Mouse (Mus musculus) adrenal gland, adult (tissue): Measurements from ENCODE around the gene Galnt2.

Experiments
- DNase-seq, 2 experiments: peaks; one replicate each; pipeline ENCODE4 v3.0.0; 2022 to 2023; ENCODE audit warnings: low spot score in 1 of 2; ENCODE audit not compliant: inconsistent age in 2 of 2

The Galnt2 gene

DNA sequence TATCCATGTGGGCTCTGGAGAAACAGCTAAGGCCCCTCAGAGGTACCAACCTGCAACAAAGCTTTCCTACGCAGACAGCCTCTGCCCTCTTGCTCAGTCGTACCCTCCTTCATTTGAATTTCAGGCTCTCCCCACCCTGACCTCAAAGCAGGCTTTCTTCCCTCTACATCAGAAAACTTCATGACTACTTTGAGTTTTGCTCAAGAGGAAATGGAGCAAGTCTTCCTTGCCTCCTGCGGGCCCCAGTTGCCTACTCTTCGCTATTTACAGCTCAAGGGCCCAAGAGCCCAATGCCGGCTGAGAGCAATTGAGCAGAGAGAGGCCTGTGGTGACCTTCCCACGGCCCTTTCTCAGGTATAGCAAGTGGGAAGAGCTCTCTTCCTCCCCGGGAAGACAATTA, 131.4 kb downstream of the Galnt2 start:
- no peak for DNase-seq

DNA sequence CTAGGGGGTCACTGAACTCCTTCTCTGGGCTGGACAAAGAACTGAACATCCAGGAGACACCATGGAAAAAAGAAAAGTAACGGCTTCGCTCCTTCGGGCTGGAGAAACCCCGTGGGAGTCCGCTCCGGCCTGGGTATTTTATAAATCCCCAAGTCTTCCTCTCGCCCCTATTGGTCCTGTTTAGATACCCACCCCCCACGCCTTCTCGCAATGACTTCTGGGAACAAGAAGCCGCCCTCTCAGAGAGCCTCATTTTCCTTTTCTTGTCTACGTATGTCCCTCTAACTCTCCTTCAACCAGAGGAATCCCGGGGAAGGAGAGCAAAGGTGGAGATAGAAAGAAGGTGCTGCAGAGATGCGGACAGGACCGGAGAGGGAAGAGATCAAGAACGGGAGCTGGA, 132.1 kb downstream of the Galnt2 start:
- DNase-seq: no peak

DNA sequence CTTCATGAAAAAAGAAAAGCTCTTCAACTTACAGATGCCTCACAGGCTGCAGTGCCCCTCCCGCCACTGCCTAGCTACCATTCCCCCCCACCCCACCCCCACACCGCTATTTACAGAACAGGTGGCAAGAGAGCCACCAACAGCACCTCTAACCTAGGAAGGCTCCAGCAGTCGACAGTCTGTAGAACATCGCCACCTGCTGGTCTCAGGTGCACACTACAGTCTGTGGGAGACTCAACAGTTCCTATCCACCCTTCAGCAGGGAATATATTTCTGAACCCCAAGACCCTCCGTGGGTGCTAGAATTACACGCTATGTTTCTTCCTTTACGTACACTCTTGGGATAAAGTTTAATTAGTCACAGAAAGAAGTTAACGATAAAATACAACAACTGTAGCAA, 137.0 kb downstream of the Galnt2 start:
- DNase-seq: peak; percentile 50 to 84

DNA sequence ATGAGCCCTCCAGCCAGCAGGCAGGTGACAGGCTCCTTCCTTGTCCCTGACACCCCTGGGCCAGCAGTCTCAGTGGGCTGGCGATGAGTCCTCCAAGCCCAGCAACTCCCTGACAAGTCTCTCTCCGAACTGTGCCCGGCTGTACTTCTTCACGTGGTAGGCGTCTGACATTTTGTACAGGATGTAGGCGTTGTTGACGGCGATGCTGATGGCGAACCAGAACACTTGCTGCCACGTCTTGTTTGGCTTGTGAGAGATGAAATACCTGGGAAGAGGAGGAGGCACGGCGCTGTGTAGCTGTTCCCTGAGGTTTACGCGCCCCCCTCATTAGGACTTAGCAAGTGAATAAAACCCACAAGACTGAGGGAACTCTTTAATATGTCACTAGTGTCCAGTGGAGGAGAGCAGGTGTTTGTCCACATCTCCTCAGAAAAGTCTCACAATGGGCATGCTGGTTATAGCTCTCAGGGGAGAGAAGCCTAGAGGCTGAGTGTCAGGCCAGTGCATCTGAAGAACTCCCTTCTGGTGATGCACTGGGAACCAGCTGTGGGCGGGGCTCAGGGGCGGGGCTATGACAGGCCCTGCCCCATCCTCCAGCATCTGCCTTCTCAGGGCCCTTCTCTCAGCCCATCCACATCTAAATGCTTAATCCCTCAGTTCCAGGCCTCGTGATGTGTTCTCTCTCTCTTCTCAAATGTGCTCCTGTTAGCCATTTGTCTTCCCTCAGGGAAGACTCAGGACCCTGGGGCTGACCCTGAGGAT, 139.4 kb downstream of the Galnt2 start:
- DNase-seq: no peak

DNA sequence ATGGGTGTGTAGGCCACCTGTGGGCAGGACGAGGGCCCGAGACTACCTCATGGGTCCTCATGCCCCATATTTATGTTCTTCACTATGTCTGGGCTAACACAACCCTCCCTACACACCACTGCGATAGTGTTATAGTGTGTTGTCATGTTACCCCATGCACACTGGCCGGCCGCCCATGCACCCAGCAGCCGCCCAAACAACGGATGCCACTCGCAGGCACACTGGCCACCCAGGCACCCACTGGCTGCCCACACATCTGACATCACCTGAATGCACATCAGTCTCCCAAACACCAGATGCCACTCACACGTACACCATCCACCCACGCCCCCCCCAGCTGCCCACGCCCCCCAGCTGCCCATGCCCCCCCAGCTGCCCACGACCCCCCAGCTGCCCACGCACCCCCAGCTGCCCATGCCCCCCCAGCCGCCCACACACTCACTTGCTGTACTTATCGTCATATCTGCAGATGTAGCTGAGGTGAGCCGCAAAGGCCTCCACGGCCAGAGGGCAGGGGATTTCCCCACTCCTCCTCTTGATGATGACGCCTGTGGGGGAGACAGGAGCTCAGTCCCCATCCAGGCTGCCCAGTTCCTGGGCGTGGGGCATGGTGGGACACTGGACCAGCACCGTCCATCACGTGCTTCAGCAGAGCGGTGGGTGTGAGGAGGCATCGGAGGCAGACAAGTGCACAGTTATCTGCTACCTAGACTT, 140.4 kb downstream of the Galnt2 start:
- no peak for DNase-seq

DNA sequence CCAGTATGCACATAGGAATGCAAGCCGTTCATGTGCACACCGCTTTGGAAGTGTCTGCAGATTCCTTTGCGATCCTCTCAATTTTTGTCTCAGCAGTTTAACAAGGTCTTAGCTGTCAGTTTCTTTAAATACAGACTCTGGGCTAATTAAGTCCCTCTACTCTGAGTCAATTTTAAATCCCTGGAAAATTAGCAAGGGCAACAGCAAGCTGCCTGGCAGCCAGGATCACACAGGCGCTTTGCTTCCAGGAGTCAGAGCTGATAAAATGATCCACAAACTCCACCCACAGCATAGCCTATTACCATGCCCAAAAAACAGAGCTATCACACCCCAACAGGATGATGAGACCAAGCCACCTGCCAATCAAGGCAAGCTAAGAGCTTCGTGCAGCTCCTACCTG, 142.6 kb downstream of the Galnt2 start:
- DNase-seq: no peak

DNA sequence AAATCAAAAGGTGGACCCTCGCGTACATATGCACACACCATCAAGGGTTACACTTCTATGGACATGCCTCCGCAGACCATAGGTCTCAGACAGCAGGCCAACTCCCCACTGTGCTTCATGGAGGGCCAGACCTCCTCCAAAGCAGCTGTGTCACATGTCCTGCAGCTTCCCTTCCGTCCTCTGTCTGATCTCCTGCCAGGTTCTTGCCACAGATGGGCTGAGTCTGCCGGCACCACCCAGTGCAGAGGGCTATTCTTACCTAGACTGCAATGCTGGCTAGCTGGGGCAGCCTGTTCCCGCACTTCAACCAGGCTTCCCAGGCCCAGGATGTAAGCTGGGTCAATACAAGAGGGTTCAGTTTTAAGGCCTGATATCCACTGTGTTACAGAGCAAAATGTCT, 144.0 kb downstream of the Galnt2 start:
- peak; percentile 46 to 58 for DNase-seq

DNA sequence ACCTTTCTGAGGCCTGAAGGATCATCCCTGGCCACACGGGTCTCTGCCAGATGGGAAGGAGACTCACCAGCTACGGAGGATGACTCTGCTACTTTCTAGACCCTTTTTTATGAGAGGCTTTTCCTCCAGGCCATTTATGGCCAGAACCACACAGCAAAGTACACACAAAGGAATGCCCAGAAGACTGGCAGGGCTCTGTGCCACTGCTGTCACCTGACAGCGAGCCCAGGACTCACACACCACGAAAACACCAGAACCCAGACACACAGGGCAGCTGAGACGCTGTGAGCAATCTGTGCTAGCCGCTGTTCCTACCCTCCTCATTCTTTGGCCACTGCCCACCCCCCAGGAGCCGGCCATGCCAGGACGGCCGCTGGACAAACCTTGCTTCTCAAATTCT, 144.5 kb downstream of the Galnt2 start:
- no peak for DNase-seq

DNA sequence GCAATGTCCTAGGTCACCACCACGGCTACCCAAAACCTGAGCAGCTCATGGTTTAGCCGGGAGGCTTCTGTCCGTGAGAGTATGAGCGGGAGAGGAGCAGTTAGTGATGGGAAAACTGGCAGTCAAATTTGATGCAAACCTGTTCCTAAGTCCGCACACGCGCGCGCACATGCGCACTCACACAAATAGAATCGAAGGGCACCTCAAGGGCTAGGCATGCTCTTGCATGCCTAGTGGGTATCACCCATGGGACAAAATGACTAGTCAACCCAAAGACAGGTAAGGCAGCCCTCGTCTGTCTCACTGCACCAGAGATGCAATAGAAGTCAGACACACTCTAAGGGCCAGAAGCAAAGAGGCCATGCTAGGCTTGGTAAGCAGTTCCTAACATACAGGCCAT, 145.2 kb downstream of the Galnt2 start:
- no peak for DNase-seq

DNA sequence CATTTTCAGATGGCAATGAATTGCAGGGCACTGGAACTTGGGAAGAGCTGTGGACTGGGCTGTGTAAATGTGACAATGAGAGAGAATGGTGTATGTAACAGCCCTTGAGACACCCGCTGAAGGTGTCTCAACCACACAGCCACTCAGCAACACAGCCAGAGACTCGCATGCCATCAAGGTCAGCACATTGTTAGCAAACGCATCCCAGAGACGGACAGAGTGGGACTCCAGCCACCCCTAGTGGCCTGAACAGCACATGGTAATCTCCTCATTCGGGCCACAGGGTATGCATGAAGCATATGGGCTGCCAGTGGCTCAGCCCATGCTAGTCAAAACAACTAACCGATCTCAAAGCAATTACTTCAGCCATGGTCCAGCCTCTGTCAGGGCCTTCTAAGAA, 148.1 kb downstream of the Galnt2 start:
- peak in 1 of 2 experiments; percentile 56 for DNase-seq

DNA sequence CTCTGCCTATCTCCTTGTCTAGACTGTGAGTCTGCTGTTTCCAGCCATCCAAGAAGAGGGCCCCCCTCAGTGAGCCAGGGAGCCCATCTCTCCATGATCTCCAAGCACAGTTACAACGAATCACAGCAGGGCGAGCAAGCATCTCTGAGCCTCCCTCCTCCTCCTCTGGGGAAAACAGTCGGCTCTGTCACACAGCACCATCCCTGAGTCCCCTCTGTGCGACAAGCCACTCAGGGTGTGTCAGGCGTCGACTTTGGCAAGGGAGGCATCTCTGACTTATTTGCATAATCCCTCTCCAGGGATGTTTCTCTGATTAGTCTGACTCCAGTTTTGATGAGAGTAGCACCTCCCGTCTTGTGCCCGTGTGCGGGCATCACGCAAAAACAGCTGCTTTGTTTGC, 151.0 kb downstream of the Galnt2 start:
- DNase-seq: no peak

DNA sequence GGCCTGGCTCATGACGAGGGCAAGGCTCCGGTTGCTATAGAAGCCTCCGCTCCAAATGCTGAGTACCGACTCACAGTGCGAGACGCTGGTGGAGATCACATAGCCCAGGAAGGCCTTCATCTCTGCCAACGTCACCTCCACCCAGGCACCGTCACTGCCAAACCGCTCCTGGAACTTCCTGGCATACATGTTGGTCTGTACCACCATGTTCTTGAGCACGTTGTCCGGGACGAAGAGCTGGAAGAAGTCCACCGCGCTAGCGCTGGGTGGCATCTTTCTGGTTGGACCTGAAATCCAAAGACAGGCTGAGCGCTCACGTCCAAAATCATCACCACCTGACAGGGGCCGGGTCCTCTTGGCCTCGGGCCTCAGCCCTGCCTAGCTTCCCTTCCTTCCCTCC, 153.1 kb downstream of the Galnt2 start:
- DNase-seq: no peak

DNA sequence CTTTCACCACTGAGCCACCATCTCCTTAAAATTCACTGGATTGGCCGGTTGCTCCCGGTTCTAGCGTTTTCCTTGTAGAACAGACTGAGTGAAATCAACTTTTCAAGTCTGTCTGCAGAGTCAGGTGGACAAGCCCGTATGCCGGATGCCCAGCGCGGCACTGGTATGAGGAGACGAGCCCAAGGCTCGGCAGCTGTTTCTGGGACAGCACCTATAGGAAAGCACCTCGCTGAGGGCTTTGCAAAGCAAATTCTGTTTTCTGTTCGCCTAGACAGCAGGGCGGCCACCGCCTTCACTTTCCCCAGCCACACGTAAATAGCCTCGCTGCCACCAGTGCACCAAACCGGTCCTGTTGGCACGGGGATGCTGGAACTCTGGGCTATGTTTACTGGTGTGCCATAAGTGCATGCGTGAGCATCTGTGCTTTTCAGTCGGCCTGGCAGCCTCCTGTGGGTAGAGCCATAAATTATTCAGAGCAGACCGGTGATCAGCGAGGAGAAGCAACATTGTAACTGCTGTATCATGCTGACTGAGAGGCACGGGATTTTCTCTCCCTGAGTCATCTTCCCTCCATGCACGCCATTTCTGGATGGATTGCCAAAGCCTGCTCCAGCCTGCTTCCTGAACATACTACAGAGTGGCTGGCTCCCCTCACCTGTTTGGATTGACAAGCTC, 155.2 kb downstream of the Galnt2 start:
- peak; percentile 75 to 81 for DNase-seq

DNA sequence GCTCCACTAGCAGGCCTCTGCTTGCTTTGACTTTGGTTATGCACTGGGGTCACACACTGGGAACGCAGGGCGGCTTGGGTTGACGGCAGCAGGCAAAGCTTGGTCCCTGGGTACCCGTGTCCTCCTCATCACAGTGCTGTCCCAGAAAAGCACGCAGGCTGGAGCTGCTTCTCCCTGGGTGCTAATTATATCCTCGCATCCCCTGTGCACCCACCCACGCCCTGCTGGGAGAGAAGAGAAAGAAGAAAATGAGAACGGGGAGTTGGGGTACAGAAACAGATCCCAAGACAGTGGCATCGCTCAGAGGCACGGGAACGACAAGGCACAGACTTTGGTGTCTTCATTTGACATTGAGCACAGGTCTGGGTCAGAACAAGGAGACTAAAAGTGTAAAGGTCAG, 158.3 kb downstream of the Galnt2 start:
- no peak for DNase-seq

DNA sequence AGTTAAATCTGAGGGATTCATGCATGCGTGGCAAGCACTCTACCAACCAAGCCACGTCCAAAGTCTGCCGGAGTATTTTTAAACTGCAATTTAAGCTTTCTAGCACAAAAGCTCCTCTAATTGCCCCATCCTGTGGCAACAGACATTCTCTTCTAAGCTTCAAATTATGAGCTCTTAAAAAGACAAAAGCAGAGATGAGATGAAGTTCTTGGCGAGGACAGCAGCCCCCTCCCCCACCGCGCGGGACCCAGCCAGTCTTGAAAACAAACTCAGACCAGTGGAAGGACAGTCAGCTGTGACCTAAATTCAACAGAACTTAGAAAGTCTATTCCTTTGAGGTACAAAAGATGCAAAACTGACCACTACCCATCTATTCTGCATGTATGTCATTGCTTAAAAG, 160.0 kb downstream of the Galnt2 start:
- no peak for DNase-seq

DNA sequence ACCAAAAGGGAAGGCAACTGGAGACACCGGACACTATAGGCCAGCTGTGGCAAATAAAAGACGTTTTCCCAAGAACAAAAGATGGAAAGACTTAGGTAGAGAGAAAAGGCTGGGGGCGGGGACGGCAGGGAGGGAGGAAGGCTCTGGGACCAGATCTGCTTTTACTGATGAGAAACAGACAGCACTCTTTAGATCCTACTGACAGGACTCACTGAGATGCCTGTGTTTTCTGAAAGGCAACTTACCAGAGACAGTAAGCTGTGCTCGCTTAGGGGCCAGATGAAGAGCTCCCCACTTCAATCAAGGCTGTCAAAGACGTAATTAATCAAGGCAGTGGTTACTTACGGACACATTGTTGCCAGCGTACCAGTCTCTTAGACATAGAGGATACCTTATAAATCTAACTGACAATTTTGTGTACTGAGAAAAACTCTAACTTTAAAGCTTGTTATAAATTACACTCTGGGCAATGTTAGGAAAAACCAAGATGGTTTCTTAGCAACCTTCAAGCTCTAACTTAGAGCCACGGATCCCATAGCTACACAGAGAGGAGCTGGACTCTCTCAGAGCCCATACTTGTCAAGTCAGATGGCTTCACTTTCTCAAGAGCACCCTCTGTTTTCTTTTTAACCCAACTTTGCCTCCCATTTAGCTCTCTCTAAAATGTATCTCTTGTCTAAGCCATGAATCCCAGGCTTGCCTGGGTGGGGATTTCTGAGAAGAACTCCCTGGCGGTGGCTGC, 161.3 kb downstream of the Galnt2 start:
- DNase-seq: no peak

DNA sequence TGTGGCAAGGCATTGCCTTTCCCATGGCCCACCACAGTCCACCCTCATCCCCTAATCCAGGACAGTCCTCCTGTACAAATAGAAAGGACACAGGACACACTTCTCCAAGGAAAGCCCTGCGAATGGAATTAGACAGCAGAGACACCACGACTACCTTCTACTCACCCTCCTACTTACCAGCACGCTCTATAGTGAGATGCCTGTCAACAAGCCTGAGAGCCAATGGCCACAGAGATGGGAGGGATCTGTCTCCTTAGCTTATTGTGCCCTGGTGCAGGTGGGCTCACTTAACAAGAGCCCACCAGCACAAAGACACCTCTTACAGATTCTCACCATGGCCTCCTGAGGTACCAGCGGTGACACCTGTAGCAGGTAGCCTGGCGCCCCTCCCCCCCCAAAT, 161.8 kb downstream of the Galnt2 start:
- no peak for DNase-seq

DNA sequence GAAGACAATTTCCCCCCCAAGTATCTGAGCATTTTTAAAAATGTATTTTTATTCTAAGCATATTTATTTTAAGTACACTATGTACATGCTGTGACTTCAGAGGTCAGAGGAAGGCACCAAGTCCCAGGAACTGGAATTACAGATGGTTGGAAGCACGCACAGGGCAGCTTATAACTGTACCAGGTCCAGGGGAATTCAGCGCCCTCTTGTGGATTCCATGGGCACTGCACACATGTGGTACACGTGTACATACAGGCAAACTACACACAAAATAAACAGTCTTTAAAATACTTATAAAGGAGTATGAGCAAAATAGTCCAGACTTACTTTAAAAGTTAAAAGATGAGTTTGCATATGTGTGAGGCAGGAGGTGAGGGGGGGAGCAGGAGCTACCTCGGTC, 162.7 kb downstream of the Galnt2 start:
- no peak for DNase-seq

DNA sequence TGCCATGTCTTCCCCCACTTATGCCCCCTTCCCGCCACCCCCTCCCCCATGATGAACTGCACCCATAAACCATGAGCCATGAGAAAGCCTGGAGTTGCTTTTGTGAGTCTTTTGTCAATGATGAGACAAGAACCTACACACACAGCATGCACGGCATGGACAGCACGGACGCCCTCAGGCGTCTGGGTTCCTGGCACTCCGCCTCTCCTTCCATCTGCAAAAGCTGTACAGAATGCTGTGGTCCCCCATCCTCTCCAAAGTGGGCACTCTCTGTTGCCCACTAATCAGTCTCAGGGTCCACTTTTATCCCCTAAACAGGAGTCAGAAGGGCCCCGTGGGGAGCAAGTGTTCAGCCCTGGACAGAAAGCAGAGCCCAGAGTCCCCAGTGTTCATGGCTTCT, 163.8 kb downstream of the Galnt2 start:
- DNase-seq: no peak
